Mouse (Mus musculus) liver, embryonic 15.5 days (tissue): Measurements from ENCODE around the gene Snrpg. TPM values are rescaled to one million over a fixed set of nuclear protein-coding genes. Genes with fewer than 3 reads are reported as not detected.
"Not testable (repeated sequence)": the region's sequence is repeated elsewhere in the genome, so short reads cannot be mapped to it uniquely, and the experiment has no call there.

Experiments used
- ATAC-seq: fragments of 200-750 bp; cut with Nextera tagmentation; 2 replicates; pipeline ENCODE4 v1.8.0; 2017; ENCODE audit warnings: moderate number of reproducible peaks, mild to moderate bottlenecking, moderate library complexity; ENCODE audit not compliant: insufficient read depth
- H3K27ac ChIP-seq: fragments of 300-500 bp; sonication (generic); replicated peaks from 2 replicates; pipeline ENCODE4 v1.5.1; 2015; ENCODE audit warnings: mild to moderate bottlenecking, inconsistent platforms
- H3K27me3 ChIP-seq: fragments of 300-500 bp; sonication (generic); 2 replicates; pipeline ENCODE4 v1.6.1; 2015; ENCODE audit warnings: mild to moderate bottlenecking, inconsistent platforms
- H3K36me3 ChIP-seq: fragments of 300-500 bp; sonication (generic); replicated peaks from 2 replicates; pipeline ENCODE4 v1.6.1; 2015; ENCODE audit warnings: moderate library complexity, mild to moderate bottlenecking, inconsistent platforms
- H3K4me1 ChIP-seq: fragments of 300-500 bp; sonication (generic); replicated peaks from 2 replicates; pipeline ENCODE4 v1.6.1; 2015; ENCODE audit warnings: inconsistent platforms
- H3K4me2 ChIP-seq: fragments of 300-500 bp; sonication (generic); 2 replicates; pipeline ENCODE4 v1.6.1; 2015; ENCODE audit warnings: moderate library complexity, mild to moderate bottlenecking, inconsistent platforms
- H3K4me3 ChIP-seq: fragments of 300-500 bp; sonication (generic); replicated peaks from 2 replicates; pipeline ENCODE4 v1.5.1; 2015; ENCODE audit warnings: mild to moderate bottlenecking, inconsistent platforms
- H3K9ac ChIP-seq: fragments of 300-500 bp; sonication (generic); 2 replicates; pipeline ENCODE4 v1.6.1; 2015; ENCODE audit warnings: moderate library complexity, mild to moderate bottlenecking, inconsistent platforms
- H3K9me3 ChIP-seq: fragments of 300-500 bp; sonication (generic); replicated peaks from 2 replicates; pipeline ENCODE4 v1.6.1; 2016; ENCODE audit warnings: inconsistent platforms
- WGBS: fragments of 180-500 bp; shearing (Covaris S2); methylation state at CpG from one replicate; pipeline ENCODE4 v1.1.7; 2015; ENCODE audit warnings: mixed read lengths; ENCODE audit not compliant: insufficient replicate concordance; 5-methylcytosine and 5-hydroxymethylcytosine counted together
- polyA plus RNA-seq: library from polyadenylated mRNA; unstranded; fragments of >200 nt; fragmentation: Nextera tagmentation; extraction: Ambion mirVana; gene quantifications from 2 replicates; pipeline ENCODE4 v1.2.1, GENCODE M21; 2015

Snrpg gene
- 251 and 306 TPM in 2 replicates for polyA plus RNA-seq

DNA sequence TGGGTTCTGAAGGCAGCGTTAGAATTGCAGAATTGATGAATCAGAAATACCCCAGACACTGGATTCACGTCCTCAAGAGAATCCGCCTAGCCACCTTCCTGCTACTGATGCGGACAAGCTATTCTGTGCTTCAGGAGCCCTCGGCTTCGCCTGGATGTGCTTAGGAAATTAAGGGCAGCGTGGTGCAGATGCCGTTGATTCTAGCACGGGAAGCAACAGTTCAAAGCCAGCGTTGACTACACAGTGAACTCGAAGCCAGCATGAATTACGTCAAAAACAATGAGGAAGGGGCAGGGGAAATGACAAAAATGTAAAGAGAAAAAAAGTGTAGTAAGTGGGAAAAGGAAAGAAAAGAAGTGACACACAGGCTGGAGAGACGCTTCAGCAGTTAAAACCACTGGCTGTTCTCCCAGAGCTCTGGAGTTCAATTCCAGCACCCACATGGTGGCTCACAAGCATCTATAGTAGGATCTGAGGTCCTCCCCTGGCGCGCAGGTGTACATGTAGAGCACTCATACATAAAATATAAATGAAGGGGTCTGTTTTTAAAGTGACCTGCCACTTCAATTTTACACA, at the start of gene Snrpg:
Gene Snrpg, plus strand, starts transcription at position 541 of the 576 bp plus-strand sequence.
- Histone ChIP-seq H3K27ac (peak within 1 kb of the TSS; percentile 83), H3K36me3 (peaks cover 31% of the 10 kb centered on the region), H3K27me3 (no peaks in the 10 kb centered on the region), H3K4me1 (peaks cover 48% of the 10 kb centered on the region), H3K4me3 (peak within 1 kb of the TSS; percentile 81), H3K9ac (peak within 1 kb of the TSS; percentile 76), H3K9me3 (no peaks in the 10 kb centered on the region), H3K4me2 (peak within 1 kb of the TSS; percentile 74)
- ATAC-seq = peak; percentile 20
- WGBS = 13% methylated on average over 15 of the region's 15 CpGs

DNA sequence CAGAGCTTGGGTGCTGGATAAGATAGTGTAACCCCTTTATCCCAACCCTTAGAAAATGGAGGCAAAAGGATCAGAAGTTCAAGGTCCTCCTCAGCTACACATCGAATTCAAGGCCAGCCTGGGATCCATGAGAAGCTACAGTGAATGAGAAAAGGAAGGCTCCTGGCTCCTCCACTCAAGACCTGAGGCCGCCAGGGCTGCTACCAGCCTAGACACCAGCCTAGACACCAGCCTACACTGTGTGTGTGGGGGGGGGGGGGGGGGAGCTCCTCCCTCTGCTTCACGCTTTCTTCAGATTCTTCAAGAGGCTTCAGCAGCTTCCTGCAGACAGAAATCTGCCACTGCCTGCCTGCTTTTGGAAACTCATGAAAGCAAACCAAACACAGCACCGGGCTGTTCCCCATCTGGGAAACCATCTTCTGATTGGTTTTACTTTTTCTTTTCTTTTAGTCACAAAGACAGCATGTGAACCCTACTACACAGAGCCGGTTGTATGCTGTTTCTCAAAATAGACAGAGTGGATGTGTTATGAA, 49.0 kb upstream of the Snrpg start:
- no peaks in the 10 kb centered on the region for H3K4me1 ChIP-seq
- no peak for ATAC-seq
- no peak overlapping the region for H3K4me3 ChIP-seq
- H3K27ac ChIP-seq = no peak overlapping the region
- H3K27me3 ChIP-seq = no peaks in the 10 kb centered on the region
- H3K36me3 ChIP-seq = no peaks in the 10 kb centered on the region
- H3K9ac ChIP-seq = no peak overlapping the region
- no peak overlapping the region for H3K4me2 ChIP-seq
- 56% methylated on average over 5 of the region's 5 CpGs for WGBS
- H3K9me3 ChIP-seq = no peaks in the 10 kb centered on the region

DNA sequence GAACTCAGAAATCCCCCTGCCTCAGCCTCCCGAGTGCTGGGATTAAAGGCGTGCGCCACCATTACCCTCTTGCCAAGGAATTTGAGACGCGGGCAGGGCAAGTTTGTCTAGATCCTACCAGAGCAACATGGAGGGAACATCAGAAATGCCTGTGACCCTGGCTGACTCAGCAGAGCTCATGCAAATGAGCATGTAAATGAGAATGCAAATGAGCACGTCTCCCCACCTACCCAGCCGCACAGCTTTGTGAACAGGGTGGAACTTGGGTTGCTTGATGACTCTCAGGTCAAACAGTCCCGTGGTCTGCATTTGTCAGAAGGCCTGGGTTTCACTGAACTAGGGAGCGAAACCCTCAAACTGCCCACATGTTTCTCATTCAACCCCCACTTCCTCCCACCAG, 48.1 kb upstream of the Snrpg start:
- 75% methylated on average over 9 of the region's 9 CpGs for WGBS
- no peak overlapping the region for H3K4me3 ChIP-seq
- H3K27me3 ChIP-seq = no peaks in the 10 kb centered on the region
- no peak overlapping the region for H3K9ac ChIP-seq
- no peak overlapping the region for H3K27ac ChIP-seq
- no peak for ATAC-seq
- H3K4me1 ChIP-seq = no peaks in the 10 kb centered on the region
- no peaks in the 10 kb centered on the region for H3K9me3 ChIP-seq
- H3K4me2 ChIP-seq = no peak overlapping the region
- no peaks in the 10 kb centered on the region for H3K36me3 ChIP-seq

DNA sequence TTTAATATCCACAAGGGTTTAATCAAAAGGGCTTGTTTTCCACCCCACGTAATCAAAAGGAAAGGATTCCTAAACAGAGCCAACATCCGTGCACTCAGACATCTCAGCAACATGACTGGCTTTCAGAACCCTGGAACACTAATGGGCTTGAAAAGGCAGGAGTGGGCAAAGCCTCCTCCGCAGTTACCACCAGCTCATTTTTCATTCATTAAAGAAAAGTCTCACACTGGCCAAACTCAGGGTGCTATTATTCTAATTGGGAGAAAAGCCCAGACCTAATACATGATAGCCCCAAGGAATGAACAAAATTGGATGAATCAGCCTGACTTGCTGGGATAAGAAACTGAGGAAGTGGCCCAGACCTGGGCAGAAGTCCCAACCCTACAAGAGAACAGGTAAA, 46.7 kb upstream of the Snrpg start:
- ATAC-seq = no peak
- H3K4me3 ChIP-seq = no peak overlapping the region
- H3K9me3 ChIP-seq = no peaks in the 10 kb centered on the region
- 65% methylated on average over 3 of the region's 3 CpGs for WGBS
- H3K36me3 ChIP-seq = no peaks in the 10 kb centered on the region
- H3K27ac ChIP-seq = no peak overlapping the region
- H3K27me3 ChIP-seq = no peaks in the 10 kb centered on the region
- H3K4me2 ChIP-seq = no peak overlapping the region
- H3K9ac ChIP-seq = no peak overlapping the region
- no peaks in the 10 kb centered on the region for H3K4me1 ChIP-seq

DNA sequence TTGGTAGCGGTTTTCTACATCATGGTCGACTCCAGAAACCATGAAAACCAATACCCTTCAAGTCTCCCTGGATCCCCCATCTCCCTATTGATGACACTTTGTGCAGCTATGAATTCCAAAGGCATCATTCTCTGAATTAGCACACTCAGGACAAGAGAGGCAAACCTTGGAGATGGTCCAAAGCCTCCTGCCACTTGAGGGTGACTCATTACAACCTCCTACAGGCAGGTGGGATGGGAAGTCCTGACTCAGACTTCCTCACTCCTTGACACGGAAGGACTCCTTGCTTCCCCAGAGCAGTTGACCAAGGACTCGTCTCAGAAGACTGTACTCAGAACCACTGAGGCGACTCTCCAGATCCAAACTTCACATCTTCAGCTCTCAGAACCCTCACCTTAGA, 45.5 kb upstream of the Snrpg start:
- H3K4me2 ChIP-seq = no peak overlapping the region
- H3K9me3 ChIP-seq = no peaks in the 10 kb centered on the region
- no peak for ATAC-seq
- no peak overlapping the region for H3K4me3 ChIP-seq
- no peaks in the 10 kb centered on the region for H3K36me3 ChIP-seq
- 59% methylated on average over 5 of the region's 5 CpGs for WGBS
- no peak overlapping the region for H3K27ac ChIP-seq
- H3K4me1 ChIP-seq = no peaks in the 10 kb centered on the region
- no peak overlapping the region for H3K9ac ChIP-seq
- no peaks in the 10 kb centered on the region for H3K27me3 ChIP-seq

DNA sequence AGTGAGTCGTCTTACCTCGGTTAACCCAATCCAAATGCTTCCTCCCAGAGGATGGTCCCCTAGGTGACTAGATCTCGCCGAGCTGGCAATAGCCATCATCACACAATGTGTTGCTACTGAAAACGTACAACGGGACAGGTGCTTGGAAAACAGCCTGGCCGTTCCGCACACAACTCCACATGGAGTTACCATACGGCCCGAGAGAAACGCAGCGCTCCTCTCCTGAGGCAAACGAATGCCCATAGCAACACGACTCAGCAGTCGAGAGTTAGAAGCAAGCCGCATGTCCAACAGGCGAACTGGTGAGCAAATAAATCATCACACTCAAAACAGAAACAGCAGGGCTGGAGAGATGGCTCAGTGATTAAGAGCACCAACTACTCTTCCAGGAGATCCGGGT, 44.2 kb upstream of the Snrpg start:
- WGBS = 80% methylated on average over 18 of the region's 18 CpGs
- no peak for ATAC-seq
- Histone ChIP-seq H3K27me3 (no peaks in the 10 kb centered on the region), H3K4me3 (no peak overlapping the region), H3K9me3 (no peaks in the 10 kb centered on the region), H3K4me1 (no peaks in the 10 kb centered on the region), H3K9ac (no peak overlapping the region), H3K27ac (no peak overlapping the region), H3K4me2 (no peak overlapping the region), H3K36me3 (no peaks in the 10 kb centered on the region)

DNA sequence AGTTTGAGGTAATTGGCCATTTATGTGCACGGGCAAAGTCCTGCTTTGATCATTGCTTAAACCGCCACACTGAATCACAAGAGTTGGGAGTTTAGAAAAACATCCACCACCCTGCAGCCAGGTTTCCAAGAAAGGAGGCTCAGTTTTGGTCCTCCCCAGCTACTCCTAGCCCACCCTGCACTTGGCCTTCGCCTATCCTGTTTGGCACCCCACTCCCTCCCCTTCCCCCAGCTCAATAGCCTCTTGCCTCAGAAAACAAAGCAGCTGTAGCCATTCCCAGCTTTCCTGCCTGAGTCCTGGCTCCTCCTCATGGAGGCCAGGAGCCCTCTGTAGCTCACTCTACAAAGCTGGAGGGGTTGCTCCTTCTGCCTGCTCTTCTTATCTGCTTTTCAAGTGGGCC, 42.7 kb upstream of the Snrpg start:
- Histone ChIP-seq H3K9me3 (no peaks in the 10 kb centered on the region), H3K9ac (no peak overlapping the region), H3K27me3 (no peaks in the 10 kb centered on the region), H3K4me2 (no peak overlapping the region), H3K4me1 (no peaks in the 10 kb centered on the region), H3K27ac (no peak overlapping the region), H3K4me3 (no peak overlapping the region), H3K36me3 (no peaks in the 10 kb centered on the region)
- ATAC-seq = no peak
- 51% methylated on average over 3 of the region's 3 CpGs for WGBS

DNA sequence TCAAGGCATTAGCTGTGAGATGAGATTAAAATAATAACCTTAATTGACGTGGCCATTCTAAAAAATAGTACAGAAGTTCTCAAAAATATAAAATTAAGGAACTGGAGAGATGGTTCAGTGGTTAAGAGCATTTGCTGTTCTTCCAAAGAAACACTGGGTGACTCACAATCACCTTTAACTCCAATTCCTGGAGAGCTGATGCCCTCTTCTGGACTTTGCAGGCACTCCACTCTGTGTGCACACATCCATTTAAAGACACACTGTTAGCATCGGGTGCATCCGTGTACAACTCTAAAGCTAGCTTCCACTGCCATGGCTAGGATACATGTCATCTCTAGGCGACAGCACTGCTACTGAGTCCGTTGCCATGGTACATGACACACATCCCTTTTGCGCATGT, 41.2 kb upstream of the Snrpg start:
- Histone ChIP-seq H3K4me2 (no peak overlapping the region), H3K27ac (no peak overlapping the region), H3K4me3 (no peak overlapping the region), H3K27me3 (no peaks in the 10 kb centered on the region), H3K36me3 (no peaks in the 10 kb centered on the region), H3K9me3 (no peaks in the 10 kb centered on the region), H3K9ac (no peak overlapping the region), H3K4me1 (no peaks in the 10 kb centered on the region)
- 72% methylated on average over 6 of the region's 6 CpGs for WGBS
- no peak for ATAC-seq

DNA sequence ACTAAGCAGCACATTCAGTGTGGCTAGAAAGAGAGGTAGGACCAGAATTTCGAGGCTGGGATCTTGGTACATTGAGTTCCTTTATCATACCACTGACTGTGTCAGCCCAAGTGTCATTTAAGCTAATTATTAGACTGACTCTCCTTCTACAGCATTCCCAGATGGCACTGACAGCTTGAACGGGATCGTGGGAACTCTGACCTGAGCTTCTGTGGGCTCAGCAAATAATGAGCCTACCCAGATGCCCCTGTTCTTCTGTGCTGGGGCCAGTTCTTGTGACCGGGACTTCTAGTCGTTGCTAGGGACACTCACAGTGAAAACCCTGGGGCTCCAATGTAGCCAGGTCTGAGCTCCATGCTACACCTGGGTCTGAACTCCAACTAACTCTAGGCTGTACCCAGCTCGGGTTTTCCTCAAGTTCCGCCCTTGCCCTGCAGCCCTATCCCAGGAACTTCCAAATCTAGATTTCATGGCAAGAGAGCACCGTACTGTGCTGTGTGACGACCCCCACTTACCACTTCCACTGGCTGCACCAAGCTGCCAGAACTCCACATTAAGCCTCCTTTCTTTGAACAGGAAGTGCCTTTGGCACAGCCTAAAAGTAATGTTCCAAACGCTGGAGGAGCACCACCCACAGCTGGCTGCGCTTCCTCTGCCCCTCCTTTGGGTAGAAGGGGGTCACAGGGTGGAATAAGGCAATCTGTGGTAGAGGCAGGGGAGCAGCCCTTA, 35.8 kb upstream of the Snrpg start:
- H3K27me3 ChIP-seq = no peaks in the 10 kb centered on the region
- no peak overlapping the region for H3K4me3 ChIP-seq
- no peak overlapping the region for H3K27ac ChIP-seq
- no peak overlapping the region for H3K4me2 ChIP-seq
- no peaks in the 10 kb centered on the region for H3K9me3 ChIP-seq
- no peaks in the 10 kb centered on the region for H3K36me3 ChIP-seq
- no peak for ATAC-seq
- WGBS = 56% methylated on average over 11 of the region's 11 CpGs
- no peaks in the 10 kb centered on the region for H3K4me1 ChIP-seq
- no peak overlapping the region for H3K9ac ChIP-seq

DNA sequence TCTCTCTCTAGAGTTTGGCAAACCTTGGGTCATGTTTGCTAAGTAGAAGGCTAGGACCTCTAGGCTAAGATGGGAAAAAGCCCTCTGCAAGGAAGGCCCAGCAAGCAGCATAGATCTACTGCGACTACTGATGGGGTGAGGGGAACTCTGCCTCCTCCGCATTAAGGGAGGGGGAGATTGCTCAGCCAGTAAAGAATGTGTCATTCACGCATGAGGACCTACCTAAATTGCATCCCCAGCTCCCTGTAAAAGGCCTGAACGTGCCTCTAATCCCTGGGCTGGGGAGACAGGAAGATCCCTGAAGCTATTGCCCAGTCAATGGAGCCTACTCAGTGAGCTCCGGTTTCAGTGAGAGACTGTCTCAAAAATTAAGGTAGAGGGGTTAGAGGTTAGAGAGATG, 35.2 kb upstream of the Snrpg start:
- Histone ChIP-seq H3K36me3 (no peaks in the 10 kb centered on the region), H3K27ac (no peak overlapping the region), H3K27me3 (no peaks in the 10 kb centered on the region), H3K9ac (no peak overlapping the region), H3K4me2 (no peak overlapping the region), H3K9me3 (no peaks in the 10 kb centered on the region), H3K4me3 (no peak overlapping the region), H3K4me1 (no peaks in the 10 kb centered on the region)
- no peak for ATAC-seq
- 65% methylated on average over 5 of the region's 5 CpGs for WGBS

DNA sequence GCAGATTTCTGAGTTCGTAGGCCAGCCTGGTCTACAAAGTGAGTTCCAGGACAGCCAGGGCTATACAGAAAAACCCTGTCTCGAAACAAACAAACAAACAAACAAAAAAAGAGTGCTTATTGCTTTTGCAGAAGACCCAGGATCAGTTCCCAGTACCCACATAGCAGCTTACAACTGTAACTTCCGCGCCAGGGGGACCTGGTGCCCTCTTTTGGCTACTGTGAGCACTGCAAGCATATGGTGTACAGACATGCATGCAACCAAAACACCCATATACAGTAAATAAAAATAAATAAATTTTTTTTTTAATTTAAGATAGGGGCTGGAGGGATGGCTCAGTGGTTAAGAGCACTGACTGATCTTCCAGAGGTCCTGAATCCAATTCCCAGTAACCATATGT, 34.8 kb upstream of the Snrpg start:
- H3K9ac ChIP-seq, H3K4me2 ChIP-seq: not testable (repeated sequence)

More for the DNA sequence above, 34.8 kb upstream of the Snrpg start:
- not testable (repeated sequence) for H3K4me3 ChIP-seq, H3K36me3 ChIP-seq, H3K9me3 ChIP-seq, H3K27me3 ChIP-seq, H3K4me1 ChIP-seq, H3K27ac ChIP-seq, ATAC-seq
- 73% methylated on average over 4 of the region's 4 CpGs for whole genome bisulfite sequencing
